Mouse (Mus musculus): ENCODE results near the gene Gpr137c.

Gene Gpr137c

GRCm38 (mm10) chr14:45291608-45292007, 72.1 kb downstream of the Gpr137c start:
- in situ Hi-C loops (cut with MboI, MseI), result no loop called here

- in situ Hi-C loops (cut with MboI, MseI), result no loop called here
These were observed 84.4 kb downstream of the Gpr137c start for GRCm38 (mm10) chr14:45303939-45304338.

- in situ Hi-C loops (cut with MboI, MseI), result no loop called here
These were observed 84.9 kb downstream of the Gpr137c start for GRCm38 (mm10) chr14:45304389-45304788.

- in situ Hi-C loops (cut with MboI, MseI), result no loop called here
These were observed 86.3 kb downstream of the Gpr137c start for GRCm38 (mm10) chr14:45305852-45306251.

- in situ Hi-C loops (cut with MboI, MseI), result no loop called here
These were observed 88.3 kb downstream of the Gpr137c start for GRCm38 (mm10) chr14:45307630-45308328.

- in situ Hi-C loops (cut with MboI, MseI), result no loop called here
These were observed 90.1 kb downstream of the Gpr137c start for GRCm38 (mm10) chr14:45309646-45310045.

- in situ Hi-C loops (cut with MboI, MseI), result no loop called here
These were observed 90.6 kb downstream of the Gpr137c start for GRCm38 (mm10) chr14:45310101-45310500.

GRCm38 (mm10) chr14:45316927-45317326, 97.4 kb downstream of the Gpr137c start:
- in situ Hi-C loops (cut with MboI, MseI), result no loop called here

GRCm38 (mm10) chr14:45317921-45318411, 98.4 kb downstream of the Gpr137c start:
- in situ Hi-C loops (cut with MboI, MseI), result no loop called here

GRCm38 (mm10) chr14:45318426-45319236, 99.1 kb downstream of the Gpr137c start, which contains the start of gene Ero1l:
TSS of gene Ero1l (minus strand) at chr14:45318771.
- in situ Hi-C loops (cut with MboI, MseI), result no loop called here

- in situ Hi-C loops (cut with MboI, MseI), result no loop called here
These were observed 99.7 kb downstream of the Gpr137c start for GRCm38 (mm10) chr14:45319237-45319610.

- in situ Hi-C loops (cut with MboI, MseI), result no loop called here
These were observed 100.6 kb downstream of the Gpr137c start for GRCm38 (mm10) chr14:45320111-45320510.

- in situ Hi-C loops (cut with MboI, MseI), result no loop called here
These were observed 101.5 kb downstream of the Gpr137c start for GRCm38 (mm10) chr14:45321067-45321466.

GRCm38 (mm10) chr14:45321622-45322021, 102.1 kb downstream of the Gpr137c start:
- in situ Hi-C loops (cut with MboI, MseI), result no loop called here

GRCm38 (mm10) chr14:45322450-45322849, 102.9 kb downstream of the Gpr137c start:
- in situ Hi-C loops (cut with MboI, MseI), result no loop called here

- in situ Hi-C loops (cut with MboI, MseI), result no loop called here
These were observed 103.8 kb downstream of the Gpr137c start for GRCm38 (mm10) chr14:45323320-45323719.

- in situ Hi-C loops (cut with MboI, MseI), result no loop called here
These were observed 106.0 kb downstream of the Gpr137c start for GRCm38 (mm10) chr14:45325471-45325870.

- in situ Hi-C loops (cut with MboI, MseI), result no loop called here
These were observed 108.7 kb downstream of the Gpr137c start for GRCm38 (mm10) chr14:45328072-45328713.

GRCm38 (mm10) chr14:45329018-45329588, 109.6 kb downstream of the Gpr137c start:
- in situ Hi-C loops (cut with MboI, MseI), result no loop called here

GRCm38 (mm10) chr14:45329589-45330181, 110.2 kb downstream of the Gpr137c start, which contains the start of gene Psmc6:
TSS of gene Psmc6 (plus strand) at chr14:45329788.
- in situ Hi-C loops (cut with MboI, MseI), result no loop called here
